Mouse (Mus musculus) erythroblast, embryonic 14.5 days (primary cell): ENCODE measurements around the gene Shisal2a. TPM values are rescaled to one million over a fixed set of nuclear protein-coding genes. Genes with fewer than 3 reads are reported as not detected.

Experiments
- H3K27me3 ChIP-seq: 2 replicates; pipeline ENCODE4 v1.6.1; 2012; ENCODE audit warnings: inconsistent platforms; ENCODE audit not compliant: control insufficient read depth
- H3K36me3 ChIP-seq: 2 replicates; pipeline ENCODE4 v1.6.1; 2012; ENCODE audit warnings: mild to moderate bottlenecking, inconsistent platforms; ENCODE audit not compliant: control insufficient read depth
- H3K4me1 ChIP-seq: 2 replicates; pipeline ENCODE4 v1.6.1; 2012; ENCODE audit warnings: inconsistent platforms; ENCODE audit not compliant: control insufficient read depth
- H3K4me3 ChIP-seq: replicated peaks from 2 replicates; pipeline ENCODE3; 2012; ENCODE audit warnings: moderate library complexity, mild to moderate bottlenecking, inconsistent platforms
- H3K9me3 ChIP-seq: 2 replicates; pipeline ENCODE4 v1.6.1; 2012; ENCODE audit warnings: low read length, inconsistent platforms, mixed read lengths; ENCODE audit not compliant: control insufficient read depth
- GATA1 ChIP-seq: IDR thresholded peaks from 2 replicates; pipeline ENCODE4 v1.6.1; 2012; ENCODE audit warnings: low read length, inconsistent platforms, mixed read lengths
- TAL1 ChIP-seq: IDR thresholded peaks from 3 replicates; pipeline ENCODE4 v1.6.1; 2012; ENCODE audit warnings: low read length, inconsistent platforms, mixed read lengths
- polyA plus RNA-seq: library from polyadenylated mRNA; stranded (reverse); fragments of >175 nt; gene quantifications from 2 replicates; pipeline ENCODE4 v1.2.3, GENCODE M21; 2012

Gene Shisal2a
- polyA plus RNA-seq: not detected in 2 replicates

DNA sequence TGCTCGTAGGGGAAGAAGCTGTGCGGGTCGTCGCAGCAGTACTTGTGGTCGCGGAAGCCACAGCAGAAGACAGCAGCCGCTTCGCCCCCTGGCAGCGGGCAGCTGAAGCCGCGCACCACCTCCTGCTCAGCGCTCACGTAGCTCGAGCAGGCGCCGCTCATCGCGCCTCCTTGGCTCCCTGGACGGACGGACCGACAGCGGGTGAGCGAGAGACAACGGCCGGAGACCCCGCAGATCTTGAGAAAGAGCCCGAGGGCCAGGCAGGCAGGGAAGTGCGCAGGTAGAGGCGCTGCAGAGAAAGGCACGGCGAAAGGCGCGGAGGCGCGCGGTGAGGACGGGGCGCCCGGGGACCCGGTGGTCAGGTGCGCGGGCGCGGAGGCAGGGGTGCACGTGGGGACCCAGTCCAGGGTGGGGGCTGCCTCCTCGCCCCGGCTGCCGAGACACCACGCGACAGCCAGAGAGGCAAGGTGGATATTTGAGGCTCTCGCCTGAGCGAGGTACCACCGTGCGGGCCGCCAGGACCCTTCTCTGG lies at the start of gene Shisal2a:
Gene Shisal2a, minus strand, starts transcription at position 167 of the 532 bp plus-strand sequence.
- peaks cover 84% of the 10 kb centered on the region for H3K27me3 ChIP-seq
- peaks cover 3% of the 10 kb centered on the region for H3K4me1 ChIP-seq
- no peaks in the 10 kb centered on the region for H3K36me3 ChIP-seq
- TF ChIP-seq GATA1 (no peak), TAL1 (no peak)
- H3K9me3 ChIP-seq: no peaks in the 10 kb centered on the region
- H3K4me3 ChIP-seq: peak within 1 kb of the TSS; percentile 12

DNA sequence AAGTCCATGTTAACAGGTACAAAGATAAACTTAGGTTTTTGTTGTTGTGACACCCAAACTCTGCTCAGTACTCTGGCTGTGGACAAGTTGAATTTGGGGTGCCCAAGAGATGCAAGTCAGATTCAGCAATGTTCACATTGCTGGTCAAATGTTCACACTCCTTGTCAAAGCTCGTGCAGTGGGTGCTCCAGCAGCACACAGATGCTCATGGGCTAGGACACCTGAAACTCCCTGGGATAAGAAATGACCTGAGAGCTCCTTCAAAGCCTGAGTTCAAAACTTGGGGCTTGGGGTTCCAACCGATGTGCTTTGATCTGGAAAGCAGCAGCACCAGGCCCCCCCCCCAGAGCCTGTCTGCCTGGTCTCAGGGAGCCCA lies 48.4 kb upstream of the Shisal2a start:
- Histone ChIP-seq H3K4me3 (no peak overlapping the region), H3K4me1 (peaks cover 5% of the 10 kb centered on the region), H3K36me3 (no peaks in the 10 kb centered on the region), H3K27me3 (no peaks in the 10 kb centered on the region), H3K9me3 (no peaks in the 10 kb centered on the region)
- no peak for TF ChIP-seq GATA1
- TF ChIP-seq TAL1: no peak

DNA sequence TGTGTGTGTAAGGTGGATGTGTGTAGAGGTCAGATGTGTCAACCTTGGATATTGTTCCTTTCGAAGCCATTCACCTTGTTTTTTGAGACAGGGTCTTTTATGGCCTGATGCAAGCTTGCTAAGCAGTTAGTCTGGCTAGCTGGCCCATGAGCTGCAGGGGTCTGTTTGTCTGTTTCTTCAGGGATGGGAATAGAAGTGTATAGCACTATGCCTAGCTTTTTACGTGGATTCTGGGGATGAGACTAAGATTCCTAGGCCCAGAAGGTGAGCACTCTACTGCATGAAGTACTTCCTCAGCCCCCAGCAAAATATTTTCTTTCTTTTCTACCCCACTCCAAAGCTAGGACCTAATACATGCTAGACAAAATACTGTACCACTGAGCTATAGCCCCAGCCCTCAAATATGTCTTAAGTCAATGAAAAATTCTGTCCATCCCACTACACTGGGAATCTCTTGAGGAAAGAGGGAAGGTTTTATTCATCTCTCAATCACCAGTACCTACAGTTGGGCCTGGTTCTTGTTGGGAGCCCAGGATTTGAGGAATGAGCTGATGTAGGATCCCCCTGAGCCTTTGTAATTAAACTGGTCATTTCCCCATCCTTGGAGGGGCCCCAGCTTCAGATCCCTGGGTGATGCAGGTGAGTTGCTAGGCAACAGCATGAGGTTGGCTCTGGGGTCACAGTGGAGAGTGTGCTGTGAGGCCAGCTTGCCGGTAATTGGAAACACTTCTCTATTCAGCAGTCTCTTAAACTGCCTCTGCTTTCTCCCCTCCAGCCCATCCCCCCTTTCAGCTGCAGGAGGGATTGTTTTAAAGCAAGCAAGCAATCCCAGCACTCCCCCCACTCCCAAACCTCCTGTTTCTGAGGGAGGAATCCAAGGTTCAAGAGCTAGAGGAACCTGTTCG lies 47.8 kb upstream of the Shisal2a start:
- peaks cover 5% of the 10 kb centered on the region for H3K4me1 ChIP-seq
- no peak for TF ChIP-seq TAL1
- TF ChIP-seq GATA1: no peak

DNA sequence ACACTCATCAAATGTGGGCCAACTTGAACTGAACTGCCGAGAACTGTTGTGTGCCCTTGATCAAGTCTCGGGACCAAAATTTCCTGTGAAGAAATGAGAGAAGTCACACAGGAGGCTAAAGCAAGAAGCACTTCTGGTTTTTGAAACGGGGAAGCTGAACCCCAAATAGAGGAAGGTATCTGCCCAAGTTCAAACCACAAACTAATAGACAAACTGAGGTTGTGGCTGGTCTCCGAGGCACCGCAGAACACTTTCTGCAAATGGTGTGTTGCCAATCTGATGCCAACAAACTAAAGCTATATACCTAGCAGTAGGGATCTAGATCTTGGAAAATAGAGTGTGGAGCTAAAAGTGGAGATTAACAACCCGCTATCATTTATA lies 45.2 kb upstream of the Shisal2a start:
- Histone ChIP-seq H3K36me3 (no peaks in the 10 kb centered on the region), H3K27me3 (no peaks in the 10 kb centered on the region), H3K4me3 (no peak overlapping the region), H3K9me3 (no peaks in the 10 kb centered on the region), H3K4me1 (peaks cover 5% of the 10 kb centered on the region)
- no peak for TF ChIP-seq GATA1
- TF ChIP-seq TAL1: no peak

More for the DNA sequence above, 47.8 kb upstream of the Shisal2a start:
- Histone ChIP-seq H3K9me3 (no peaks in the 10 kb centered on the region), H3K36me3 (no peaks in the 10 kb centered on the region), H3K4me3 (no peak overlapping the region), H3K27me3 (no peaks in the 10 kb centered on the region)

DNA sequence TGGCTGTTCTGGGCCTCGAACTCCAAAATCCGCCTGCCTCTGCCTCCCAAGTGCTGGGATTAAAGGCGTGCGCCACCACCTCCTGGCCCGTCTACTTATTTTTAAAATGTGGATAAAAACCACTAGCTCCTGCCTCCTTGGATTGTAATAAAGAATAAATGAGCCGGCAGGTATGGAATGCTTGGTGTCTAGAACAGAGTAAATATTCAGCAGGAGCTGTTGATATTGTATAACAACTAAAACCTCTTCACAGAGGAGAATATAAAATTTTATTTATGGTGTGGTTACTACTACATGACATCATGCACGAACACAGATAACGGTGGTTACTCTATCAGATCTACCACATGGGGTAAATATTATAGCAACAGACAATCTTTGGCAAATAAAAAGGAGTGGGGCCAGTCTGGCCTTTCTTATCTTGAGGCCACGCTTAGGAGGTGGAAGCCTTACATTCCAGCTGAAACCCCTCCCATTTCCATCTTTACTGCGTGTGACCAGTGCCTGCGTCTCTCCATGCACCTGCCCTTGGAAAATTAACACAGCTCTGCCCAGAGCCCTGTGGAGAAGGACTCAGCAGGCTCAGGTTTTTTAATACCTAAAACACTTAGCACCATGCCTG lies 44.7 kb upstream of the Shisal2a start:
- Histone ChIP-seq H3K36me3 (no peaks in the 10 kb centered on the region), H3K27me3 (no peaks in the 10 kb centered on the region), H3K4me3 (no peak overlapping the region), H3K4me1 (peaks cover 5% of the 10 kb centered on the region), H3K9me3 (no peaks in the 10 kb centered on the region)
- TF ChIP-seq GATA1: no peak
- no peak for TF ChIP-seq TAL1

DNA sequence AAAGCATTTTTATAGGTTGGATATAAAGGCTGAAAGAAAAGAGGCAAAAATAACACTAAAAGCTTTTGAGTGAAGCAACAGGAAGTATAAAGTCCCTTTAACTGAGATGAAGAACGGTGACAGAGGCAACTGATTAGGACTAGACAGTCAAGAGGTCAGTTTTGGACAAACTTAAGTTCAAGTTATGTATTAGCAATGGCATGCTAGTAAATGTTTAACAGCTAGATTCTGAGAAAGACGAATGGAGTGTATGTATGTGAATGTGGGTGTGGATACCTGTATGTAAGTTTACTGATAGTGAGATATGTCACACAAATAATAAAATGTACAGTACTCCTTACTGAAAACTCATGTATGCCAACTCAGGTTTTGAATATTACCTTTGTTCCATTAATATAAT lies 41.4 kb upstream of the Shisal2a start:
- Histone ChIP-seq H3K36me3 (no peaks in the 10 kb centered on the region), H3K9me3 (no peaks in the 10 kb centered on the region), H3K4me3 (no peak overlapping the region), H3K27me3 (no peaks in the 10 kb centered on the region), H3K4me1 (peaks cover 5% of the 10 kb centered on the region)
- TF ChIP-seq GATA1 (no peak), TAL1 (no peak)

DNA sequence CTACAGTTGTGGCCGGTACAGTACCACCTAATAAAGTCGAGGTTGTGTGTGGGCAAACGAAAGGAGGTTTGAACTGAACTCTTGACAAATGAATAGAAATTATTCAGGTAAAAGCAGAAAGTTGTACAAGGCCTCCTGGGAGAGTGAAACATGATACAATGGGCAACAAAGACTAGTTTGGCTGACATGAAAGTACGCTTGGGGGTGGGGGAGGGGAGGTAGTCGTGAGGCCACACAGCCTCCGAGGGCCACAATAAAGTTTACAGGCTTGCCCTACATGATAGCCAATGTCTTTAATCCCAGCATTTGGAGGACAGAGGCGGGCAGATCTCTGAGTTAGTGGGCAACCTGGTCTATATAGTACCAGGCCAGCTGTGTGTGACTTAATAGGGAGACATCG lies 24.5 kb upstream of the Shisal2a start:
- H3K4me3 ChIP-seq: no peak overlapping the region
- no peak for TF ChIP-seq GATA1
- TF ChIP-seq TAL1: no peak
- H3K9me3 ChIP-seq: 0 out of 2 replicates have a peak, but pooled peaks cover 2% of the 10 kb centered on the region
- H3K36me3 ChIP-seq: no peaks in the 10 kb centered on the region
- H3K4me1 ChIP-seq: no peaks in the 10 kb centered on the region
- peaks cover 31% of the 10 kb centered on the region for H3K27me3 ChIP-seq

DNA sequence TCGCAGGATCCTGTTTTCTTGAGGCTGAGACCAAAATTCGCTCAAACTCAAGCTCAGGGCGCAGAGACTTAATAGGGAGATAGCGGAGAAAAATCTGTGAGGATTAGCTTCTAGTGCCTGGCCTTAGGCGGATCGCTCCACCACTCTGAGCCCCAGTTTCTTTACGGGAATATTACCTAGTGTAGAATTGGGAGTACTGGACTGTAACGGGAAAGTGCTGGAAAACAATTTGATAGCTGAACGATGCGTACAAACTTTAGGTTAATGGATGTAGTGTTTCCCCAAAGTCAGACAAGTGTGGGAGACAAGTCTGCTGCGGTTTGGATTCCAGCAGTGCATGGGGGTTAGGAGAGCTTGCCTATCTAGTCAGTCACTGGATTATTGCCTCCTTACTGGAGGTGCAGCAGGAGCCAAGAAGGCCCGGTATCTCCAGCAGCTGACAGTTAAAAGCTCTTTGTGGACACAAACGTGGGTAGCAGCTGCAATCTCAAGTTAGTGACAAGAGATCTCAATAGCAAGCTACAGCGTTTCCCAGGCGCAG lies 23.8 kb upstream of the Shisal2a start, which contains the start of gene Gpx7:
Gene Gpx7, minus strand, starts transcription at position 101 of the 541 bp plus-strand sequence.
- Histone ChIP-seq H3K4me1 (no peaks in the 10 kb centered on the region), H3K9me3 (0 out of 2 replicates have a peak, but pooled peaks cover 2% of the 10 kb centered on the region), H3K27me3 (peaks cover 31% of the 10 kb centered on the region), H3K36me3 (no peaks in the 10 kb centered on the region), H3K4me3 (peak within 1 kb of the TSS; percentile 20)
- TF ChIP-seq TAL1 (no peak), GATA1 (no peak)
